Mouse (Mus musculus): Measurements from ENCODE around the gene Edn3. TPM values are rescaled to one million over a fixed set of nuclear protein-coding genes. Genes with fewer than 3 reads are reported as not detected.

Edn3 gene
- total and polyA plus RNA-seq, 3 experiments: not detected

GRCm38 (mm10) chr2:174802453-174802852 is 42.0 kb downstream of the Edn3 start:
- Histone ChIP-seq H3K27ac (ENCODE audit: control insufficient read depth, low read depth, low read length) (no peak overlapping the region), H3K9me3 (replicated peaks; ENCODE audit: insufficient read depth, low read length) (no peaks in the 10 kb centered on the region), H3K4me1 (ENCODE audit: control insufficient read depth in 1 of 2, insufficient read depth in 2 of 2, low read length in 2 of 2) (no peaks in the 10 kb centered on the region), H3K36me3 (ENCODE audit: control insufficient read depth in 1 of 2, insufficient read depth in 2 of 2, low read length in 2 of 2) (no peaks in the 10 kb centered on the region), H3K79me2 (ENCODE audit: control insufficient read depth, insufficient read depth, low read length, poor library complexity) (no peaks in the 10 kb centered on the region), H3K9ac (ENCODE audit: control insufficient read depth, low read depth, low read length, poor library complexity, severe bottlenecking) (no peak overlapping the region), H3K27me3 (ENCODE audit: control insufficient read depth in 1 of 2, insufficient read depth in 2 of 2, low read length in 2 of 2) (no peaks in the 10 kb centered on the region), H3K4me3 (ENCODE audit: control insufficient read depth in 1 of 2, insufficient read depth in 1 of 2, low read depth in 2 of 2, low read length in 2 of 2) (no peak overlapping the region)
- TF ChIP-seq TCF12 (IDR thresholded peaks at IDR 0.05; ENCODE audit: low read depth, low read length) (no peak), KAT2A (conservative IDR thresholded peaks at IDR 0.05; ENCODE audit: low read depth, low read length) (no peak), HCFC1 (IDR thresholded peaks at IDR 0.05; ENCODE audit: low read depth, low read length) (no peak), MXI1 (IDR thresholded peaks at IDR 0.05; ENCODE audit: low read depth, low read length) (no peak), GABPA (IDR thresholded peaks at IDR 0.05; ENCODE audit: low read depth, low read length) (no peak), ETS1 (IDR thresholded peaks at IDR 0.05; ENCODE audit: low read depth, low read length) (no peak), NELFE (IDR thresholded peaks at IDR 0.05; ENCODE audit: low read depth, low read length) (no peak), MYC (IDR thresholded peaks at IDR 0.05; ENCODE audit: low read depth, low read length) (no peak), USF2 (IDR thresholded peaks at IDR 0.05; ENCODE audit: borderline replicate concordance in 1 of 2, insufficient read depth in 1 of 2, low read depth in 1 of 2, low read length in 2 of 2) (no peak), BHLHE40 (IDR thresholded peaks at IDR 0.05; ENCODE audit: borderline replicate concordance, low read depth, low read length) (no peak), POLR2A (IDR thresholded peaks at IDR 0.05; ENCODE audit: control insufficient read depth in 1 of 2, insufficient read depth in 1 of 2, low read depth in 1 of 2, low read length in 2 of 2, poor library complexity in 1 of 2) (no peak), EP300 (IDR thresholded peaks at IDR 0.05; ENCODE audit: low read depth in 1 of 2, low read length in 2 of 2) (no peak)
- no peak for DNase-seq (ENCODE audit: low read depth, low spot score)

- no peaks in the 10 kb centered on the region for H3K9me3 ChIP-seq (replicated peaks; ENCODE audit: insufficient read depth, low read length)
- TF ChIP-seq POLR2AphosphoS2 (IDR thresholded peaks at IDR 0.05; ENCODE audit: low read length): no peak
- no peak for TF ChIP-seq NELFE (IDR thresholded peaks at IDR 0.05; ENCODE audit: low read depth, low read length)
- no peak for TF ChIP-seq ZC3H11A (IDR thresholded peaks at IDR 0.05; ENCODE audit: low read depth, low read length)
- no peak for TF ChIP-seq CHD1 (IDR thresholded peaks at IDR 0.05; ENCODE audit: low read depth, low read length)
- no peak for TF ChIP-seq MEF2A (IDR thresholded peaks at IDR 0.05; ENCODE audit: extremely low read depth, insufficient replicate concordance, low read depth, low read length, poor library complexity, severe bottlenecking)
- no peak for TF ChIP-seq USF2 (IDR thresholded peaks at IDR 0.05; ENCODE audit: borderline replicate concordance in 1 of 2, insufficient read depth in 1 of 2, low read depth in 1 of 2, low read length in 2 of 2)
- no peak for TF ChIP-seq RCOR1 (IDR thresholded peaks at IDR 0.05; ENCODE audit: low read depth, low read length)
- no peak for TF ChIP-seq CTCF (IDR thresholded peaks at IDR 0.05 in 2 of 3, conservative IDR thresholded peaks at IDR 0.05 in 1 of 3; ENCODE audit: control insufficient read depth in 1 of 3, insufficient read depth in 1 of 3, low read depth in 2 of 3, low read length in 3 of 3, poor library complexity in 1 of 3, severe bottlenecking in 1 of 3)
- no peak for TF ChIP-seq MYB (IDR thresholded peaks at IDR 0.05; ENCODE audit: low read depth, low read length)
- no peak for TF ChIP-seq GATA1 (IDR thresholded peaks at IDR 0.05; ENCODE audit: low read depth, low read length)
- no peak for TF ChIP-seq KAT2A (conservative IDR thresholded peaks at IDR 0.05; ENCODE audit: low read depth, low read length)
- TF ChIP-seq SIN3A (IDR thresholded peaks at IDR 0.05; ENCODE audit: low read length): no peak
- no peak for TF ChIP-seq POLR2A (IDR thresholded peaks at IDR 0.05; ENCODE audit: control insufficient read depth in 1 of 2, insufficient read depth in 1 of 2, low read depth in 1 of 2, low read length in 2 of 2, poor library complexity in 1 of 2)
- no peak for TF ChIP-seq TAL1 (IDR thresholded peaks at IDR 0.05; ENCODE audit: low read length)
- TF ChIP-seq ZKSCAN1 (IDR thresholded peaks at IDR 0.05; ENCODE audit: low read depth, low read length): no peak
- no peak for TF ChIP-seq HCFC1 (IDR thresholded peaks at IDR 0.05; ENCODE audit: low read depth, low read length)
- no peak for DNase-seq (ENCODE audit: low read depth, low spot score)
- no peak overlapping the region for H3K27ac ChIP-seq (ENCODE audit: control insufficient read depth, low read depth, low read length)
- H3K4me1 ChIP-seq (ENCODE audit: control insufficient read depth in 1 of 2, insufficient read depth in 2 of 2, low read length in 2 of 2): no peaks in the 10 kb centered on the region
- H3K36me3 ChIP-seq (ENCODE audit: control insufficient read depth in 1 of 2, insufficient read depth in 2 of 2, low read length in 2 of 2): no peaks in the 10 kb centered on the region
- no peaks in the 10 kb centered on the region for H3K79me2 ChIP-seq (ENCODE audit: control insufficient read depth, insufficient read depth, low read length, poor library complexity)
- no peak overlapping the region for H3K4me3 ChIP-seq (ENCODE audit: control insufficient read depth in 1 of 2, insufficient read depth in 1 of 2, low read depth in 2 of 2, low read length in 2 of 2)
- H3K27me3 ChIP-seq (ENCODE audit: control insufficient read depth in 1 of 2, insufficient read depth in 2 of 2, low read length in 2 of 2): no peaks in the 10 kb centered on the region
- H3K9ac ChIP-seq (ENCODE audit: control insufficient read depth, low read depth, low read length, poor library complexity, severe bottlenecking): no peak overlapping the region
Observed at GRCm38 (mm10) chr2:174803661-174804060, 43.2 kb downstream of the Edn3 start.

All from MEL (cell line).